Mouse (Mus musculus) myocyte (in vitro differentiated cells): Measurements from ENCODE around the gene Timp2.

Experiments used
- MYOG ChIP-seq, 3 experiments: IDR thresholded peaks; one replicate each; pipeline ENCODE4 v1.6.1; 2011; ENCODE audit warnings: control low read depth in 2 of 3, low read depth in 2 of 3, mild to moderate bottlenecking in 2 of 3; ENCODE audit not compliant: insufficient read length in 2 of 3, control insufficient read depth in 1 of 3, insufficient read depth in 1 of 3
- POLR2A ChIP-seq: IDR thresholded peaks from one replicate; pipeline ENCODE4 v1.6.1; 2011; ENCODE audit warnings: low read depth, mild to moderate bottlenecking, control low read depth, moderate library complexity; ENCODE audit not compliant: insufficient read length
- TCF3 ChIP-seq: IDR thresholded peaks from one replicate; pipeline ENCODE4 v1.6.1; 2011; ENCODE audit warnings: low read depth, control low read depth; ENCODE audit not compliant: insufficient read length

DNA sequence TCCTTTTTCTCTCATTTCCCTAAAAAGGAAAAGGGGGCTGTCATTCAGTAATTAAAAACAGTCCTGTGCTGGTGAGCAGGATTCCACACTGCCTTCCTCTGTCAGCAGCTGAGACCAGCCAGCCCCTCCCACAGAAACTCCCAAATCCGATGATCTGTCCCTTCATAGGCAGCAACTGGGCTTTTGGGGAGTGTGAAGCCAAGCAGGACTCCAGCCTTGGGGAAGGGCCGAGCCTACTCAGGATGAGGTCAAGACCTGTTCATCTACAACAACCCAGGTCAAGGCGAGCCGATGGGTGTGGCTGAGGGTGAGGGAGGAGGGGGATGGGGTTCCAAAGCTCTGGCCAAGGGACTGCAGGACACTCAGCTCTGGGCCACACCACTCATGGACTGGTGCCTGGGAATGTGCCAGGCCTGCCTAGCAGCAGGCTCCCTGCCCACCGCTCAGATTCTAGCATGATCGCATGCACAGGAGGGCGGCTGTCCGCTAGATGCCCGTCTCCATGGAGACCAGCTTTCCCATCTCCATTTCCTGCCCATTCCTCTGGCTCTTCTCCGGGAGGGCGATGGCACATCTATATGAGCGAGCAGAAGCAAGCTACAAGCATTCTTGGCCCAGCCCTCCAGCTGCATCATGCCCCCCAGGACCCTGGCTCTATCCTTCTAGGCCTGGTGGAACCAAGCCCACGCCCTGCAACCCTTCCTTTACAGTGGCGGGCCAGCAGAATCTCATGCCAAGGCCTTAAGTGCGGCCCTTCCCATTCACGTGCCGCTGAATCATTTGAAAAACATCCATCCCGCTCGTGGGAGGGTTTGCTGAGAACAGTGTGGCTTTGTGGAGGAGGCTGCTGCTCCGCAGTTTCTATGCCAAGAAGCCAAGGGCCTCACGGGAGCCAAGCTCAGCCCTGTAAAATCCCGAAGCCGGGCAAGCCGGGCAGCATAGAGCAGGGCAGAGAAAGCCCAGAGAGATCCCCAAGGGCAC, 28.3 kb downstream of the Timp2 start:
- no peak for TF ChIP-seq TCF3
- TF ChIP-seq POLR2A: no peak
- peak in 1 of 3 experiments; percentile 34 for TF ChIP-seq MYOG (IDR thresholded peaks at IDR 0.05; ENCODE audit: control insufficient read depth in 1 of 3, insufficient read depth in 1 of 3, insufficient read length in 2 of 3, low read depth in 2 of 3)
